17 mouse cellular contexts compared by ENCODE assay signal in the genomic region with DNA sequence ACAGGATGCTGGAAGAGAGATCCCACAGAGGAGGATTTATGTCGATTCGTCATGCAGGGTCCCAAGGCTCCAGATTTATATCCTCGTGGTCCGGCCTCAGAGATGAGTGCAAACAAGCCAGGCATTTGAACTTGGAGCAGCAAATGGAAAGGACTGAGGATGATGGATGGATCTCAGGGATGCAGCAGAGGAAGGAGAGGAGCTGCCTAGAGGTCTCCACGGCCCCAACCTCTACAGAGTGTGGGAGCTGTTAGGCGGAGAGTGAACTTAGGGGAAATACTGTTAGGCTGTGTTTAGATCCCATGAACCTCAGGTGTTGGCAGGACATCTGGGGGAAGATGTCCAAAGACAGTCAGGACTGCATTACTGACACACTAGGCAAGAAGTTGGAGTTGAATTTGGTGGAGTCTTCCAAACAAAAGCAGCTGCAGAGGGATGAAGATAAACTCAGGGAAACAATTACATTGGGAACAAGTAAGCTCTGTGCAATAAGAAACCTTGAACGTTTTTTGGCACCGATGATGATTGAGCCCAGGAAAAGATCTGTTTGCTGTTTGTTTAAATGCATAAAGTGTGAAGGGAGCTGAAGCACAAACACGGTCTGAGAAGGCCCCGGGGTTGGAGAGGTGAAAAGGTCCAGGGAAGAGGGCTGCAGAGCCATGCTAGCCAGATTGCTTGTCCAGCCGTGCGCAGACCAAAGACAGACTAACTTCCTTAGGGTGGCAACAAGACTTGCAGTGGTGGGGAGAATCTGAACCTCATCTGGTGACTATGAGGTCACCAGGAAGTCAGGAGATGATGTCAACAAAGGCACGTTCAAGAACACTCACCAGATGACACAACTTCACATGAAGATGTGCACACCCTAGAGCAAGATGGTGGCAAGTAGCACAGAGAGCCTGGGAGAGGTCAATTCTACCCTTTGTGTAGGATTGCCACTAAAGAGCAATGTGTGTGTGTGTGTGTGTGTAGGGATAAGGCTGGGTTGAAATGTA.
A peak's percentile ranks its signal among the peaks of the same experiment; 100 is the strongest.
DNase-seq lines count a peak whose midpoint lies in the region; ATAC-seq and TF ChIP-seq lines count a peak whose summit lies in the region.
"Had no signal": no experiment of that assay in that cellular context is flagged by ENCODE, and none has a peak within 500 bp of the region (broad histone marks: within the 10 kb centered on the region; RNA-seq: fewer than 3 reads in every experiment).

No protein-coding gene starts in this region.

- peak; percentile 87 for DNase-seq in heart, adult 11 months
- DNase-seq in heart, adult 9 months (ENCODE audit: low spot score in 2 of 2) = no peak
- DNase-seq in liver, postnatal 0 days = no peak
- DNase-seq: adrenal gland, adult 2 months; gastrocnemius, postnatal 14 days; kidney, adult 8-10 months; thymus, postnatal 25 days had no signal

- no peak for TF ChIP-seq EP300 in liver, postnatal 0 days (IDR thresholded peaks at IDR 0.05; ENCODE audit: low read depth)

- 67% methylated on average over 13 of the region's 13 CpGs for WGBS in liver, postnatal 0 days (ENCODE audit: insufficient replicate concordance)
- WGBS in liver, embryonic 12.5 days (ENCODE audit: insufficient replicate concordance) = 70% methylated on average over 13 of the region's 13 CpGs
- WGBS in stomach, embryonic 16.5 days = 47% methylated on average over 13 of the region's 13 CpGs

- no peak overlapping the region for H3K4me3 ChIP-seq in liver, postnatal 0 days (ENCODE audit: low read depth, low read length)
- no peak overlapping the region for H3K4me3 ChIP-seq in liver, embryonic 12.5 days
- no peak overlapping the region for H3K4me3 ChIP-seq in stomach, embryonic 16.5 days (replicated peaks; ENCODE audit: low read length)
- H3K4me3 ChIP-seq: erythroblast, embryonic 14.5 days; hindbrain, embryonic 10.5 days; left cerebral cortex, adult 2 months; midbrain, embryonic 10.5 days had no signal

- no peak overlapping the region for H3K4me2 ChIP-seq in liver, postnatal 0 days (ENCODE audit: low read depth, low read length)
- H3K4me2 ChIP-seq in liver, embryonic 12.5 days = no peak overlapping the region
- H3K4me2 ChIP-seq in stomach, embryonic 16.5 days (ENCODE audit: low read depth, low read length) = no peak overlapping the region
- H3K4me2 ChIP-seq: liver, embryonic 11.5 days had no signal

- H3K4me1 ChIP-seq in liver, postnatal 0 days (ENCODE audit: insufficient read depth) = 0 out of 2 replicates have a peak, but pooled peaks cover 3% of the 10 kb centered on the region
- H3K4me1 ChIP-seq in liver, embryonic 12.5 days = no peaks in the 10 kb centered on the region
- H3K4me1 ChIP-seq in stomach, embryonic 16.5 days (ENCODE audit: control insufficient read depth, insufficient read depth, low read length) = 0 out of 2 replicates have a peak, but pooled peaks cover 10% of the 10 kb centered on the region

- H3K36me3 ChIP-seq in liver, postnatal 0 days (replicated peaks; ENCODE audit: insufficient read depth, low read length) = no peaks in the 10 kb centered on the region
- no peaks in the 10 kb centered on the region for H3K36me3 ChIP-seq in liver, embryonic 12.5 days
- no peaks in the 10 kb centered on the region for H3K36me3 ChIP-seq in stomach, embryonic 16.5 days (ENCODE audit: control insufficient read depth, insufficient read depth, low read length)
- H3K36me3 ChIP-seq: hindbrain, embryonic 10.5 days; midbrain, embryonic 10.5 days had no signal

- H3K27ac ChIP-seq in liver, postnatal 0 days (ENCODE audit: low read depth) = no peak overlapping the region
- no peak overlapping the region for H3K27ac ChIP-seq in liver, embryonic 12.5 days
- peak overlapping the region; percentile 20; the same call in 1 of the 2 replicates for H3K27ac ChIP-seq in stomach, embryonic 16.5 days (ENCODE audit: low read length)
- H3K27ac ChIP-seq: hindbrain, embryonic 10.5 days; left cerebral cortex, adult 2 months; midbrain, embryonic 10.5 days had no signal

- no peak for TF ChIP-seq CTCF in liver, postnatal 0 days (IDR thresholded peaks at IDR 0.05; ENCODE audit: low read depth)

- no peak overlapping the region for H3K9ac ChIP-seq in liver, postnatal 0 days (replicated peaks)
- no peak overlapping the region for H3K9ac ChIP-seq in liver, embryonic 12.5 days
- H3K9ac ChIP-seq in stomach, embryonic 16.5 days (ENCODE audit: low read length) = no peak overlapping the region

- peak; percentile 31; the same call in 1 of the 2 replicates for ATAC-seq in liver, postnatal 0 days
- no peak for ATAC-seq in liver, embryonic 12.5 days
- ATAC-seq in granulocyte monocyte progenitor cell, adult 5-6 weeks (replicated peaks; ENCODE audit: poor library complexity, severe bottlenecking) = peak; percentile 41
- peak; percentile 86 for ATAC-seq in stomach, embryonic 16.5 days (ENCODE audit: insufficient read depth, low FRiP score)
- no peak for ATAC-seq in inflammation-experienced regulatory T-cells, adult 6 months
- ATAC-seq: Patski had no signal

- H3K9me3 ChIP-seq in liver, postnatal 0 days (ENCODE audit: low read length) = no peaks in the 10 kb centered on the region
- H3K9me3 ChIP-seq in liver, embryonic 12.5 days (replicated peaks) = no peaks in the 10 kb centered on the region
- H3K9me3 ChIP-seq in stomach, embryonic 16.5 days (replicated peaks; ENCODE audit: control insufficient read depth, low read length) = no peaks in the 10 kb centered on the region
- H3K9me3 ChIP-seq: hindbrain, embryonic 10.5 days; midbrain, embryonic 10.5 days had no signal

- H3K27me3 ChIP-seq in liver, postnatal 0 days (ENCODE audit: insufficient read depth, low read length) = no peaks in the 10 kb centered on the region
- no peaks in the 10 kb centered on the region for H3K27me3 ChIP-seq in liver, embryonic 12.5 days (replicated peaks)
- H3K27me3 ChIP-seq in stomach, embryonic 16.5 days (ENCODE audit: control insufficient read depth, insufficient read depth, low read length) = no peaks in the 10 kb centered on the region
- H3K27me3 ChIP-seq: Patski had no signal

Comparison
In these comparisons a context has a peak if more than half of its experiments do, and no peak if none do; other contexts are left out.
1. ATAC-seq: peak in liver, postnatal 0 days (single experiment), granulocyte monocyte progenitor cell, adult 5-6 weeks (single experiment) and stomach, embryonic 16.5 days (single experiment); none in liver, embryonic 12.5 days (single experiment) and inflammation-experienced regulatory T-cells, adult 6 months (single experiment).